Mouse (Mus musculus) T-helper 17 cell (primary cell): ENCODE data around the gene Zscan4e.
"Not testable (repeated sequence)": the region's sequence is repeated elsewhere in the genome, so short reads cannot be mapped to it uniquely, and the experiment has no call there.

Experiments
- in situ Hi-C, 2 experiments: fragments of 300-600 bp; cut with MboI, MseI; formaldehyde crosslinking; loops; 1 replicate in 1 of 2; 2 replicates in 1 of 2; pipeline ENCODE4 v1.15.1; 2025; ENCODE audit warnings: high pct_unique_total_duplicates in 2 of 2

Zscan4e gene

DNA sequence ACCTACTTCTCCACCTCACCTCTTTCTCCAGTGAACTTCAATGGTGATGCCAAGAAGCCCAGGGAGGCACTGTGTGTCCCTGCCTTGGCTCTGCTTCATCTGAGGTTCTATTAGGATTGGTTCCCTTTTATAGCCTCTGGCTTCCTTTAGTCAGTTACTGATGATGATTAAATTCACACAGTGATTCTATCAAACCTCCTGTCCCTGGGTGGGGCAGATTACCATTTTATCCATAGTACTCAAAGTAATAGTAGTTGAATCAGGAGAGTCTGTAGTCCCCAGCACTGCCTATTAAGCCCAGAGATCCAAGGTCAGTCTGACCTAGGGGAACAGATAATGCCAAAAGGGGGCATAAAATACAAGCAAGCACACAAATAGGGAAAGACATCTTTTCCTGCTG is at the start of gene Zscan4e:
Zscan4e (minus strand) TSS at position 101 of the 400 bp plus-strand sequence.
- in situ Hi-C loops = not testable (repeated sequence)
